Mouse (Mus musculus): ENCODE measurements at regions not wholly inside any gene's neighbourhood (a gene's known extent, or its start where the extent isn't known, plus 50 kb on each side); places are given as distances from the start of the nearest gene placed in this dataset.

DNA sequence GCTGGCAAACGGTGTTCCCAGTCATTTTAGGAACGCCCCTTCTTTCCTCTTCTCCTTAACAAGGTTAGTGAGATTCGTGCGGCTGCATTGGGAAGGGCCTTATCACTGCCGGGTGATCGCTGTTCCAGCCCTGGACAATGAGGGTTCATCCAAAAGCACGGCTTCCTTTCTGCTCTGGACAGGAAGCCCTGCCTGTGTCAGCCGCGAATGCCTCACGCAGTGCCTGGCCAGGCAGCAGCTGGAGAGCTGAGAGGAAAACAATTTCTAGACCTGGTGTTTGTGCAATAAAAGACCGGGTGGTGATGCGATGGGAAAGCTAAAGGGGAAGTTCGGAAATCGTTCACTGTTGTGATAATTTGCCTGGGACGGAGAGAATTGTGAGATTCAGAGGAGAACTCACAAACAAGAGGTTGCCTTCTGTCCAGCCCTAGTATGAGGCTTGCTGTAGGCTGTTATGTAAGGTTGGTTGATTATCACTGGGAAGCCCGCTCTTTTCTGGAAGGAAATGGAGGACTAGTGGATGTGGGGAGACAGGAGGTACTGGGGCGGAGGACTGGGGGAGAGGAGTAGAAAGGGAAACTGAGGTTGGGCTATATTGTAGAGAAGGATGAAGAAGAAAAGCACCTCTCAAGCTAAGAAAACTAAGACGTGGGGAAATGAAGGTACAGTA lies 83.1 kb upstream of the Cav2 start:
- TF ChIP-seq CTCF (conservative IDR thresholded peaks at IDR 0.05 in 1 of 2, IDR thresholded peaks at IDR 0.05 in 1 of 2; ENCODE audit: low read depth in 2 of 2, low read length in 2 of 2) = no peak
- no peak for TF ChIP-seq NELFE (IDR thresholded peaks at IDR 0.05; ENCODE audit: low read depth, low read length)
- TF ChIP-seq POLR2A (IDR thresholded peaks at IDR 0.05; ENCODE audit: low read depth, low read length) = no peak
- no peak for TF ChIP-seq MAFK (IDR thresholded peaks at IDR 0.05; ENCODE audit: insufficient replicate concordance, low read length)
- no peak for TF ChIP-seq EP300 (IDR thresholded peaks at IDR 0.05; ENCODE audit: low read length)
- no peak for TF ChIP-seq SIN3A (IDR thresholded peaks at IDR 0.05; ENCODE audit: low read length)
- no peak for TF ChIP-seq BHLHE40 (IDR thresholded peaks at IDR 0.05; ENCODE audit: low read depth, low read length)
- no peak for TF ChIP-seq CHD1 (IDR thresholded peaks at IDR 0.05; ENCODE audit: low read depth, low read length)
- TF ChIP-seq MAX (IDR thresholded peaks at IDR 0.05; ENCODE audit: low read length) = no peak
- no peak for TF ChIP-seq ETS1 (conservative IDR thresholded peaks at IDR 0.05; ENCODE audit: low read depth, low read length)
- TF ChIP-seq MYC (IDR thresholded peaks at IDR 0.05; ENCODE audit: low read depth, low read length) = no peak
- TF ChIP-seq ZC3H11A (IDR thresholded peaks at IDR 0.05; ENCODE audit: low read depth, low read length) = no peak
- no peak for TF ChIP-seq NRF1 (IDR thresholded peaks at IDR 0.05; ENCODE audit: low read depth, low read length)
- no peak for TF ChIP-seq CHD2 (IDR thresholded peaks at IDR 0.05; ENCODE audit: low read length)

All from CH12.LX (cell line).